Mouse (Mus musculus) embryonic facial prominence, embryonic 15.5 days (tissue): ENCODE data around the gene Glp2r. TPM values are rescaled to one million over a fixed set of nuclear protein-coding genes. Genes with fewer than 3 reads are reported as not detected.

Source experiments
- ATAC-seq: fragments of 200-750 bp; cut with Nextera tagmentation; 2 replicates; pipeline ENCODE4 v1.8.0; 2017; ENCODE audit warnings: low read depth, moderate TSS enrichment; ENCODE audit not compliant: insufficient number of reproducible peaks, low FRiP score, low TSS enrichment
- H3K27ac ChIP-seq: fragments of 300-500 bp; sonication (generic); replicated peaks from 2 replicates; pipeline ENCODE4 v1.5.1; 2015; ENCODE audit warnings: mild to moderate bottlenecking, inconsistent platforms
- H3K27me3 ChIP-seq: fragments of 300-500 bp; sonication (generic); 2 replicates; pipeline ENCODE4 v1.6.1; 2015; ENCODE audit warnings: inconsistent platforms
- H3K36me3 ChIP-seq: fragments of 300-500 bp; sonication (generic); 2 replicates; pipeline ENCODE4 v1.6.1; 2015; ENCODE audit warnings: mild to moderate bottlenecking, inconsistent platforms
- H3K4me1 ChIP-seq: fragments of 300-500 bp; sonication (generic); 2 replicates; pipeline ENCODE4 v1.6.1; 2015; ENCODE audit warnings: inconsistent platforms
- H3K4me2 ChIP-seq: fragments of 300-500 bp; sonication (generic); replicated peaks from 2 replicates; pipeline ENCODE4 v1.6.1; 2015; ENCODE audit warnings: mild to moderate bottlenecking, inconsistent platforms
- H3K4me3 ChIP-seq: fragments of 300-500 bp; sonication (generic); replicated peaks from 2 replicates; pipeline ENCODE4 v1.5.1; 2015; ENCODE audit warnings: mild to moderate bottlenecking, inconsistent platforms
- H3K9ac ChIP-seq: fragments of 300-500 bp; sonication (generic); 2 replicates; pipeline ENCODE4 v1.6.1; 2015; ENCODE audit warnings: inconsistent platforms
- H3K9me3 ChIP-seq: fragments of 300-500 bp; sonication (generic); replicated peaks from 2 replicates; pipeline ENCODE4 v1.6.1; 2016; ENCODE audit warnings: inconsistent platforms
- WGBS: fragments of 180-500 bp; shearing (Covaris S2); methylation state at CpG from one replicate; pipeline ENCODE4 v1.1.7; 2015; 5-methylcytosine and 5-hydroxymethylcytosine counted together
- polyA plus RNA-seq: library from polyadenylated mRNA; unstranded; fragments of >200 nt; fragmentation: Nextera tagmentation; extraction: Ambion mirVana; gene quantifications from 2 replicates; pipeline ENCODE4 v1.2.1, GENCODE M21; 2015

Gene Glp2r
- polyA plus RNA-seq, 1 experiment from 2014 or later = 0.11 TPM

DNA sequence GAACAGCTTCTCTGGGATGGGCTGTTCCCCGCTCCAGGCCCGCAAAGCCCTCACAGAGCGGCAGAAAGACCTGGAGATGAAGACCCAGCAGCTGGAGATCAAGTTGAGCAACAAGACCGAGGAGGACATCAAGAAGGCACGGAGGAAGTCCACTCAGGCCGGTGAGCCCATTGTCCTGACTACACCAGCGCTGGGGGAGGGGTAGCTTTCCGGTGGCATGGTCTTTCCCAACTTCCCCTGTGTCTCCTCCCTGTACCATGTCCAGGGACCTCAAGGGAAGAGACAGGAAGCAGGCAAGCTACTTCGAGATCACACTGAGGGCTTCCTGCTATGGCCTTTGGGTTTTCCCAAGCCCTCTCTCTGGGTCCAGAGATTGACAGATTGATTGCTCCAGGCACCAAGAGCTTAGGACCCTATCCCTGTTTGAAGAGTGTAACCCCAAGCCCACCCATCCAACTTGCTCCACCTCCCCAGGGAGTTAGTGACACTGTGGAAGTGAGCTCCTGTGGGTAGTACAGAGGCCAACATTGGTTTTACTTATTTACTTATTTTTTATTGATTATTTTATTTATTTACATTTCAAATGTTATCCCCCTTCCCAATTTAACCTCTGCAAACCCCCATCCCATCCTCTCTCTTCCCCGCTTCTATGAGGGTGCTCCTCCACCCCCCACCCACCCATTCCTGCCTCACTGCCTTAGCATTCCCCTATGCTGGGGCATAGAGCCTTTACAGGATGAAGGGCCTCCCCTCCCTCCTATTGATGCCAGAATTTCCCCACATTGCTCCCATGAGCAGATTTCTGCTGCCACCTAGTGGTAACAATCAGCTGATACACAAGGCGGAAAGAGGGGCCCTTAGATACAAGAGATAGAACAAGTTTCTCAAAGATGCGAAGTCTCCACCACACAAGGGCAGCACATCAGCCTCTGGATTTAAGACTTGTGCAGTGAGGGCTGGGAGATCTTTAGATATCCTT is 95.1 kb downstream of the Glp2r start:
- H3K27me3 ChIP-seq = no peaks in the 10 kb centered on the region
- no peak for ATAC-seq
- no peak overlapping the region for H3K27ac ChIP-seq
- WGBS = 58% methylated on average over 12 of the region's 12 CpGs
- H3K9ac ChIP-seq = no peak overlapping the region
- H3K4me3 ChIP-seq = no peak overlapping the region
- no peak overlapping the region for H3K4me2 ChIP-seq
- H3K4me1 ChIP-seq = no peaks in the 10 kb centered on the region
- 0 out of 2 replicates have a peak, but pooled peaks cover 2% of the 10 kb centered on the region for H3K36me3 ChIP-seq
- H3K9me3 ChIP-seq = no peaks in the 10 kb centered on the region

GRCm38 (mm10) chr11:67672140-67672539 is 98.8 kb downstream of the Glp2r start:
- H3K27ac ChIP-seq = no peak overlapping the region
- H3K4me2 ChIP-seq = no peak overlapping the region
- ATAC-seq = no peak
- no peak overlapping the region for H3K9ac ChIP-seq
- no peaks in the 10 kb centered on the region for H3K9me3 ChIP-seq
- no peaks in the 10 kb centered on the region for H3K36me3 ChIP-seq
- peaks cover 8% of the 10 kb centered on the region for H3K4me1 ChIP-seq
- 55% methylated on average over 5 of the region's 5 CpGs for WGBS
- H3K27me3 ChIP-seq = no peaks in the 10 kb centered on the region
- H3K4me3 ChIP-seq = no peak overlapping the region

DNA sequence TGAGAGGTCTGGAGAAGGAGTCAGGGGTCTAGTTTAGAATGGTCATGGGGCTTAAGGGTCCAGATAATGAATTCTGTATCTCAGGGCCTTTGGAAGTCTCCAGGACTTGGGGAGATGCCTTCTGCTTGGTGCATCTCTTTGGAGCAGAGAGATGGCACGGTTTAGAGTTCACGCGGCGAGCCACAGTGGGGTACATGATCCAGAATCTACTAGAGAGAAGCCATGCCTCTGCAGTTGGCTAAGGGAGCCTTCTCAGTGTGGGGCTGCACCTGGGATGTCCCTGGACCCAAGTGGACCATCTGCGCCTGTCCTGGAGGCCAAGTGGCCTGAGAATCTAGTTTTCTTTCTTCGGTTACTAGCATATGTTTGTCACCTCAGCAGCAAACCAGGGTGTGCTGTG is 100.9 kb downstream of the Glp2r start:
- no peak overlapping the region for H3K4me3 ChIP-seq
- no peaks in the 10 kb centered on the region for H3K36me3 ChIP-seq
- no peaks in the 10 kb centered on the region for H3K27me3 ChIP-seq
- no peak overlapping the region for H3K9ac ChIP-seq
- no peaks in the 10 kb centered on the region for H3K9me3 ChIP-seq
- no peak for ATAC-seq
- H3K27ac ChIP-seq = no peak overlapping the region
- H3K4me2 ChIP-seq = no peak overlapping the region
- peaks cover 8% of the 10 kb centered on the region for H3K4me1 ChIP-seq
- 96% methylated on average over 6 of the region's 6 CpGs for WGBS

DNA sequence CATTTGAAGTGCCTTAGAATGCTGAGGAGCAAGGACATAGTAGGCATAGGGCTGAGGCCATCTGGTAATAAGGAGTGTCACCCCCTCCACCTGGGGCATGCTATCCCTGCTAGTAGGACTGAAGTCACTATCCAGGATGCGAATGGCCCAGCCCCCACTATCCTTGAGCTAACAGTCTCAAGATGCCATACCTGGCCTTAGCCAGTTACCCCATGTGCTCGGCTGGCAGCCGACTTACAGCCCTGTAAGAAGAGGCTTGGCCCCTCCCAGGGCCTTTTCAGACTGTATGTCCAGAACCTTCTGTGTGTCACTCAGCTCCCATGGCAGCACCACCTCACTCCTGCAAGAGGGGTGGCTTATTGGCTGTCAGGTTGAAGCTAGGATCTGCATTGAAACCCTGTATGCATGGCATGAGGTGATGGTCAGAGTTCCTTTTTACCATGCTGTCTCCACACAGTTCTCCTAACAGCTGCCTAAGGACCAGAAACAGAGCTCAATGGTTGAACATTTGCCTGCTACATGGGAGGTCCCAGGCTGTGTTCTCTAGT is 102.4 kb downstream of the Glp2r start:
- H3K27me3 ChIP-seq = no peaks in the 10 kb centered on the region
- no peak overlapping the region for H3K4me3 ChIP-seq
- no peak overlapping the region for H3K9ac ChIP-seq
- H3K9me3 ChIP-seq = no peaks in the 10 kb centered on the region
- no peak for ATAC-seq
- H3K4me2 ChIP-seq = no peak overlapping the region
- peaks cover 8% of the 10 kb centered on the region for H3K4me1 ChIP-seq
- H3K27ac ChIP-seq = no peak overlapping the region
- WGBS = 82% methylated on average over 3 of the region's 3 CpGs
- no peaks in the 10 kb centered on the region for H3K36me3 ChIP-seq

DNA sequence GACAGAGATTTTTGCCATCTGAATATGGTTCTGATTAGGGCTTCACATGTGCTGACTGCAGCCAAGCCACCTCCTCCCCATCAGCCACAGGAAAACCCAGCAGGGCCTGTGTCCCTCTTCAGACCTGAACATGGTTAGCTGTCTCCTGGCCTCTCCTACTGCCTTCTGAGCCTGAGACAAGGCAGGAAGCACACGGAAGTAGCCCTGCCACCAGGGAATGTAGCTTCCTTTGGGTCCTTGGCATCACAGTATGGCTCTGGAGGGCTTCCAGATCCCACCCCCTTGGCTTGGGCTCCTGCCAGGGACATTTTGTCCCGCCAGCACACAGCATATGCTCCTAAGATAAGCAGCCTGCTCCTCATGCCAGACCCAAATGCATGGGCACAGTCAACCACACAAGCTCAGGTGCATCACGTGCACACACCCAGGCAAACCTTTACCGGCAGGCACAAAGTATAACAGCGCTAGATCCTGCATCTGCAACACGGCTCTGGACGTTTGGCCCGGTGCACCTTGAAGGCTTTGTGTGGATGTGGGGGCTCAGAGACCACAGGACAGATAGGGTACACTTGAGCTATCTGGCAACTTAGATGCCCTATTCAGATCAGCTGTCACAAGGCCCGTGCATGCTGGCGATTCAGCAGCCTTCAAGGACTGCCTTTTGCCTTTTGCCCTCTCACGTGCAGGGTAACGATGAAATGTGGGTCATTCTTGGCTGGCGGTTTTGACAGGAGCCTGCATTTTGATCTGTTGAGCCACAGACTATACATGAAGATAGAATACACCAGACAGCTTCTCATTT is 103.2 kb downstream of the Glp2r start:
- WGBS = 77% methylated on average over 13 of the region's 13 CpGs
- peak overlapping the region; percentile 48; the same call in 1 of the 2 replicates for H3K27ac ChIP-seq
- no peak overlapping the region for H3K9ac ChIP-seq

GRCm38 (mm10) chr11:67666129-67666528 is 104.8 kb downstream of the Glp2r start:
- no peaks in the 10 kb centered on the region for H3K27me3 ChIP-seq
- no peak for ATAC-seq
- H3K27ac ChIP-seq = no peak overlapping the region
- WGBS = 76% methylated on average over 5 of the region's 5 CpGs
- H3K36me3 ChIP-seq = no peaks in the 10 kb centered on the region
- H3K4me2 ChIP-seq = no peak overlapping the region
- no peaks in the 10 kb centered on the region for H3K9me3 ChIP-seq
- H3K4me3 ChIP-seq = no peak overlapping the region
- H3K9ac ChIP-seq = no peak overlapping the region
- peaks cover 8% of the 10 kb centered on the region for H3K4me1 ChIP-seq

More for the DNA sequence above, 103.2 kb downstream of the Glp2r start:
- Histone ChIP-seq H3K4me3 (no peak overlapping the region), H3K36me3 (no peaks in the 10 kb centered on the region), H3K4me2 (no peak overlapping the region), H3K4me1 (peaks cover 8% of the 10 kb centered on the region), H3K9me3 (no peaks in the 10 kb centered on the region), H3K27me3 (no peaks in the 10 kb centered on the region)
- ATAC-seq = 0 out of 2 replicates have a peak, but pooled peaks have one; percentile 25

GRCm38 (mm10) chr11:67664918-67665317 is 106.0 kb downstream of the Glp2r start:
- Histone ChIP-seq H3K27me3 (no peaks in the 10 kb centered on the region), H3K27ac (no peak overlapping the region), H3K4me1 (peaks cover 8% of the 10 kb centered on the region), H3K9me3 (no peaks in the 10 kb centered on the region), H3K9ac (no peak overlapping the region), H3K4me3 (no peak overlapping the region), H3K4me2 (no peak overlapping the region), H3K36me3 (no peaks in the 10 kb centered on the region)
- WGBS = 83% methylated on average over 6 of the region's 6 CpGs
- ATAC-seq = no peak

DNA sequence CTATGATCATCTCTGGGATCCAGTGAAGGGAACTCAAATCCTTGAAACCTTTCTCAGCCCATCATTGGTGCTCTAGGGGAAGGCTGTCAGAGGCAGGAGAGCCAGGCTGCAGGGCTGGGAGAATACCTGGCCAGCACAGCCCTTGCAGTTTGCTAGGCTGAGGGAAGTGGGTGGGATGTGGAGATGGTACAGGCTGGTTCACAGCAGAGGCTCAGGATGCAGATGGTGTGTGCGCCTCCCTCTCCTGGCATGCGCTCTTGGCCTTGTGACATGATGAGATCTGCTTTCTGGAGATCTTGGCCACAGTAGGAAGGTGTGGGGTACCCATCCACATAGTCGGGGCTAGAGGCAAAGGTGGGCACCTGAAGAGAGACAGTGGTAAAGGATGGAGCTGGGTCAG is 106.7 kb downstream of the Glp2r start:
- no peaks in the 10 kb centered on the region for H3K36me3 ChIP-seq
- H3K4me3 ChIP-seq = no peak overlapping the region
- H3K27me3 ChIP-seq = no peaks in the 10 kb centered on the region
- H3K4me2 ChIP-seq = no peak overlapping the region
- WGBS = 93% methylated on average over 3 of the region's 3 CpGs
- ATAC-seq = no peak
- no peaks in the 10 kb centered on the region for H3K9me3 ChIP-seq
- no peak overlapping the region for H3K27ac ChIP-seq
- H3K4me1 ChIP-seq = peaks cover 8% of the 10 kb centered on the region
- H3K9ac ChIP-seq = no peak overlapping the region

GRCm38 (mm10) chr11:67663437-67663836 is 107.5 kb downstream of the Glp2r start:
- Histone ChIP-seq H3K27me3 (no peaks in the 10 kb centered on the region), H3K4me1 (peaks cover 8% of the 10 kb centered on the region), H3K36me3 (no peaks in the 10 kb centered on the region), H3K9ac (no peak overlapping the region), H3K4me2 (no peak overlapping the region), H3K27ac (no peak overlapping the region), H3K4me3 (no peak overlapping the region), H3K9me3 (no peaks in the 10 kb centered on the region)
- WGBS = 90% methylated on average over 4 of the region's 4 CpGs
- no peak for ATAC-seq

DNA sequence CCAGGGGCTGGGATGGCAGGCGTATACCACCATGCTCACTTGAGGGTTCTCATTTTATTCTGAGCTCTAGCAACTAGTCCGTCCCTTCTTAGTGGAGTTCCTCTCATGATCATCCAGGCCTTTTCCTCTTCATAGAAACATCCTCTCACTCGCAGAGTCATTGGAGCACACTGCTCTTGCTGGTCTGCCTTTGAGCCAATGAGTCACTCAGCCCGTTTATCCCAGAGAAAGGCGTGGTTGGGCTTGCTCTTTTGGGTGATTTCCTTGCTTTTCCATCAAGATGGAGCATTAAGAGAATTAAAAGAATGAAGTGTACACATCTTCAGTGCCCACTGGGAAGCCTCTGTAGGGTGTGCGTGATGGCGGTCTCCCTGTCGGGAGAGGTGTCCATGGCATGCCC is 109.5 kb downstream of the Glp2r start:
- Histone ChIP-seq H3K4me2 (no peak overlapping the region), H3K27me3 (no peaks in the 10 kb centered on the region), H3K9me3 (no peaks in the 10 kb centered on the region), H3K9ac (no peak overlapping the region), H3K4me1 (no peaks in the 10 kb centered on the region), H3K27ac (no peak overlapping the region), H3K4me3 (no peak overlapping the region), H3K36me3 (no peaks in the 10 kb centered on the region)
- no peak for ATAC-seq
- 81% methylated on average over 8 of the region's 8 CpGs for WGBS
